Mouse (Mus musculus): ENCODE data around the gene Prkg1. TPM values are rescaled to one million over a fixed set of nuclear protein-coding genes. Genes with fewer than 3 reads are reported as not detected.
A peak's percentile ranks its signal among the peaks of the same experiment; 100 is the strongest.

The Prkg1 gene
- polyA plus RNA-seq, 1 experiment from 2014 or later: 5.6 TPM

GRCm38 (mm10) chr19:31754642-31755287 lies 10.1 kb downstream of the Prkg1 start:
- H3K9me3 ChIP-seq (ENCODE audit: control insufficient read depth, low read length): no peaks in the 10 kb centered on the region
- no peak for DNase-seq (ENCODE audit: low spot score)
- H3K36me3 ChIP-seq (ENCODE audit: control insufficient read depth, insufficient read depth, low read length): no peaks in the 10 kb centered on the region
- WGBS: 66% methylated on average over 9 of the region's 9 CpGs
- H3K9ac ChIP-seq (ENCODE audit: low read length): no peak overlapping the region
- no peak overlapping the region for H3K27ac ChIP-seq (ENCODE audit: low read depth, low read length)
- H3K4me2 ChIP-seq (ENCODE audit: low read depth, low read length, severe bottlenecking): no peak overlapping the region
- H3K4me1 ChIP-seq (replicated peaks; ENCODE audit: control insufficient read depth, insufficient read depth, low read length): no peaks in the 10 kb centered on the region
- no peaks in the 10 kb centered on the region for H3K27me3 ChIP-seq (ENCODE audit: control insufficient read depth, insufficient read depth, low read length)
- ATAC-seq (replicated peaks; ENCODE audit: low FRiP score): no peak
- no peak overlapping the region for H3K4me3 ChIP-seq (ENCODE audit: low read depth, low read length)

GRCm38 (mm10) chr19:31750976-31751676 lies 13.7 kb downstream of the Prkg1 start:
- DNase-seq (ENCODE audit: low spot score) (no peak), ATAC-seq (replicated peaks; ENCODE audit: low FRiP score) (peak; percentile 55; the same call in 1 of the 2 replicates)
- Histone ChIP-seq H3K27me3 (ENCODE audit: control insufficient read depth, insufficient read depth, low read length) (no peaks in the 10 kb centered on the region), H3K4me3 (ENCODE audit: low read depth, low read length) (no peak overlapping the region), H3K9ac (ENCODE audit: low read length) (no peak overlapping the region), H3K4me1 (replicated peaks; ENCODE audit: control insufficient read depth, insufficient read depth, low read length) (no peaks in the 10 kb centered on the region), H3K27ac (ENCODE audit: low read depth, low read length) (no peak overlapping the region), H3K36me3 (ENCODE audit: control insufficient read depth, insufficient read depth, low read length) (no peaks in the 10 kb centered on the region), H3K9me3 (ENCODE audit: control insufficient read depth, low read length) (no peaks in the 10 kb centered on the region), H3K4me2 (ENCODE audit: low read depth, low read length, severe bottlenecking) (no peak overlapping the region)
- WGBS: 52% methylated on average over 11 of the region's 11 CpGs

- H3K36me3 ChIP-seq (ENCODE audit: control insufficient read depth, insufficient read depth, low read length): no peaks in the 10 kb centered on the region
- 5% methylated on average over 2 of the region's 2 CpGs for WGBS
Observed at GRCm38 (mm10) chr19:31746635-31747034, 18.2 kb downstream of the Prkg1 start.

GRCm38 (mm10) chr19:31743241-31744045 lies 21.4 kb downstream of the Prkg1 start:
- no peak for ATAC-seq (replicated peaks; ENCODE audit: low FRiP score)
- Histone ChIP-seq H3K27ac (ENCODE audit: low read depth, low read length) (no peak overlapping the region), H3K27me3 (ENCODE audit: control insufficient read depth, insufficient read depth, low read length) (no peaks in the 10 kb centered on the region), H3K9me3 (ENCODE audit: control insufficient read depth, low read length) (no peaks in the 10 kb centered on the region), H3K4me3 (ENCODE audit: low read depth, low read length) (no peak overlapping the region), H3K4me2 (ENCODE audit: low read depth, low read length, severe bottlenecking) (no peak overlapping the region), H3K36me3 (ENCODE audit: control insufficient read depth, insufficient read depth, low read length) (no peaks in the 10 kb centered on the region), H3K4me1 (replicated peaks; ENCODE audit: control insufficient read depth, insufficient read depth, low read length) (no peaks in the 10 kb centered on the region), H3K9ac (ENCODE audit: low read length) (no peak overlapping the region)
- DNase-seq (ENCODE audit: low spot score): no peak
- 75% methylated on average over 8 of the region's 8 CpGs for WGBS

More at GRCm38 (mm10) chr19:31746635-31747034, 18.2 kb downstream of the Prkg1 start:
- Histone ChIP-seq H3K4me1 (replicated peaks; ENCODE audit: control insufficient read depth, insufficient read depth, low read length) (no peaks in the 10 kb centered on the region), H3K4me3 (ENCODE audit: low read depth, low read length) (no peak overlapping the region), H3K9me3 (ENCODE audit: control insufficient read depth, low read length) (no peaks in the 10 kb centered on the region), H3K27ac (ENCODE audit: low read depth, low read length) (no peak overlapping the region), H3K27me3 (ENCODE audit: control insufficient read depth, insufficient read depth, low read length) (no peaks in the 10 kb centered on the region), H3K4me2 (ENCODE audit: low read depth, low read length, severe bottlenecking) (no peak overlapping the region), H3K9ac (ENCODE audit: low read length) (no peak overlapping the region)
- DNase-seq (ENCODE audit: low spot score) (peak; percentile 66), ATAC-seq (replicated peaks; ENCODE audit: low FRiP score) (no peak)

- no peak for DNase-seq (ENCODE audit: low spot score)
- H3K9ac ChIP-seq (ENCODE audit: low read length): no peak overlapping the region
- H3K27ac ChIP-seq (ENCODE audit: low read depth, low read length): no peak overlapping the region
- no peak for ATAC-seq (replicated peaks; ENCODE audit: low FRiP score)
- no peak overlapping the region for H3K4me3 ChIP-seq (ENCODE audit: low read depth, low read length)
- 83% methylated on average over 6 of the region's 6 CpGs for WGBS
- H3K9me3 ChIP-seq (ENCODE audit: control insufficient read depth, low read length): no peaks in the 10 kb centered on the region
- no peaks in the 10 kb centered on the region for H3K36me3 ChIP-seq (ENCODE audit: control insufficient read depth, insufficient read depth, low read length)
- no peak overlapping the region for H3K4me2 ChIP-seq (ENCODE audit: low read depth, low read length, severe bottlenecking)
- H3K27me3 ChIP-seq (ENCODE audit: control insufficient read depth, insufficient read depth, low read length): no peaks in the 10 kb centered on the region
- H3K4me1 ChIP-seq (replicated peaks; ENCODE audit: control insufficient read depth, insufficient read depth, low read length): no peaks in the 10 kb centered on the region
Observed at GRCm38 (mm10) chr19:31714900-31715299, 49.9 kb downstream of the Prkg1 start.

- DNase-seq (ENCODE audit: low spot score) (no peak), ATAC-seq (replicated peaks; ENCODE audit: low FRiP score) (no peak)
- H3K4me3 ChIP-seq (ENCODE audit: low read depth, low read length): no peak overlapping the region
- no peaks in the 10 kb centered on the region for H3K4me1 ChIP-seq (replicated peaks; ENCODE audit: control insufficient read depth, insufficient read depth, low read length)
- no peak overlapping the region for H3K4me2 ChIP-seq (ENCODE audit: low read depth, low read length, severe bottlenecking)
- WGBS: 91% methylated on average over 4 of the region's 4 CpGs
- H3K27me3 ChIP-seq (ENCODE audit: control insufficient read depth, insufficient read depth, low read length): no peaks in the 10 kb centered on the region
- no peak overlapping the region for H3K9ac ChIP-seq (ENCODE audit: low read length)
- H3K27ac ChIP-seq (ENCODE audit: low read depth, low read length): no peak overlapping the region
- H3K36me3 ChIP-seq (ENCODE audit: control insufficient read depth, insufficient read depth, low read length): no peaks in the 10 kb centered on the region
- H3K9me3 ChIP-seq (ENCODE audit: control insufficient read depth, low read length): no peaks in the 10 kb centered on the region
Observed at GRCm38 (mm10) chr19:31714418-31714817, 50.4 kb downstream of the Prkg1 start.

GRCm38 (mm10) chr19:31713321-31713720 lies 51.5 kb downstream of the Prkg1 start:
- DNase-seq (ENCODE audit: low spot score) (no peak), ATAC-seq (replicated peaks; ENCODE audit: low FRiP score) (no peak)
- no peak overlapping the region for H3K4me2 ChIP-seq (ENCODE audit: low read depth, low read length, severe bottlenecking)
- 54% methylated on average over 4 of the region's 4 CpGs for WGBS
- H3K4me3 ChIP-seq (ENCODE audit: low read depth, low read length): no peak overlapping the region
- no peaks in the 10 kb centered on the region for H3K4me1 ChIP-seq (replicated peaks; ENCODE audit: control insufficient read depth, insufficient read depth, low read length)
- H3K36me3 ChIP-seq (ENCODE audit: control insufficient read depth, insufficient read depth, low read length): no peaks in the 10 kb centered on the region
- H3K27me3 ChIP-seq (ENCODE audit: control insufficient read depth, insufficient read depth, low read length): no peaks in the 10 kb centered on the region
- no peak overlapping the region for H3K27ac ChIP-seq (ENCODE audit: low read depth, low read length)
- H3K9me3 ChIP-seq (ENCODE audit: control insufficient read depth, low read length): no peaks in the 10 kb centered on the region
- no peak overlapping the region for H3K9ac ChIP-seq (ENCODE audit: low read length)

- ATAC-seq (replicated peaks; ENCODE audit: low FRiP score): no peak
- H3K4me3 ChIP-seq (ENCODE audit: low read depth, low read length): no peak overlapping the region
- 87% methylated on average over 4 of the region's 4 CpGs for WGBS
Observed at GRCm38 (mm10) chr19:31710336-31710735, 54.5 kb downstream of the Prkg1 start.

More at GRCm38 (mm10) chr19:31710336-31710735, 54.5 kb downstream of the Prkg1 start:
- Histone ChIP-seq H3K36me3 (ENCODE audit: control insufficient read depth, insufficient read depth, low read length) (no peaks in the 10 kb centered on the region), H3K27ac (ENCODE audit: low read depth, low read length) (no peak overlapping the region), H3K9ac (ENCODE audit: low read length) (no peak overlapping the region), H3K9me3 (ENCODE audit: control insufficient read depth, low read length) (no peaks in the 10 kb centered on the region), H3K4me2 (ENCODE audit: low read depth, low read length, severe bottlenecking) (no peak overlapping the region), H3K27me3 (ENCODE audit: control insufficient read depth, insufficient read depth, low read length) (no peaks in the 10 kb centered on the region), H3K4me1 (replicated peaks; ENCODE audit: control insufficient read depth, insufficient read depth, low read length) (no peaks in the 10 kb centered on the region)
- no peak for DNase-seq (ENCODE audit: low spot score)
